Mouse (Mus musculus) embryonic fibroblast, embryonic 13.5 days (primary cell): ENCODE data around the gene Ugt1a5. TPM values are rescaled to one million over a fixed set of nuclear protein-coding genes. Genes with fewer than 3 reads are reported as not detected.
"Not testable (repeated sequence)": the region's sequence is repeated elsewhere in the genome, so short reads cannot be mapped to it uniquely, and the experiment has no call there.

Experiments used
- H3K27ac ChIP-seq: 2 replicates; pipeline ENCODE4 v1.5.1; 2012; ENCODE audit warnings: low read length, control low read depth, inconsistent platforms; ENCODE audit not compliant: insufficient read depth
- H3K4me1 ChIP-seq: 2 replicates; pipeline ENCODE4 v1.6.1; 2011; ENCODE audit warnings: low read length; ENCODE audit not compliant: control insufficient read depth, insufficient read depth
- H3K4me3 ChIP-seq: 2 replicates; pipeline ENCODE4 v1.5.1; 2011; ENCODE audit warnings: mild to moderate bottlenecking, control low read depth, low read length; ENCODE audit not compliant: insufficient read depth
- CTCF ChIP-seq: IDR thresholded peaks from 2 replicates; pipeline ENCODE4 v1.5.1; 2011; ENCODE audit warnings: mild to moderate bottlenecking, control low read depth, low read length, moderate library complexity, borderline replicate concordance; ENCODE audit not compliant: insufficient read depth
- POLR2A ChIP-seq: IDR thresholded peaks from 2 replicates; pipeline ENCODE4 v1.6.1; 2011; ENCODE audit warnings: low read depth, mild to moderate bottlenecking, control low read depth, low read length, moderate library complexity
- polyA plus RNA-seq: library from polyadenylated mRNA; stranded (reverse); fragments of >200 nt; gene quantifications from 2 replicates; pipeline ENCODE4 v1.2.4, GENCODE M21; 2011; ENCODE audit warnings: low read depth; ENCODE audit not compliant: missing spikeins, insufficient read length

The Ugt1a5 gene
- polyA plus RNA-seq, 1 experiment = 0.39 TPM

DNA sequence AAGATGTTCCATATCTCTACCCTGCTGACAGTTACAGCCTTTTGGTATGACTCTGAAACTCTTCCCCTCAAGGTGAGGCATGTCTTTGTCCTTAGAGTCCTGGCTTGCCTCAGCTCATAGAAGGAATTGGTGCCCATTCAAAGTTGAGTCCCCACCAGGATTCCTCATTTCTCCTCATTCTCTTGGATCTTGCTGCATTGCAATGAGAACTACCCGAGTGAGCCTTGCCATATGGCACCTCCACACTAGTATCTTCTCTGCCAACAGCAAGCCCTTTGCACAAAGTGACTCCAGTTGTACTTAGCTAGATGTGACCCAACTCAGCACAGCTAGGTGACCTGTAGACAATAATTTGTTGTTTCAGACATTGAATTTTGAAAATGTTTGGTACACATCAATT lies 57.8 kb downstream of the Ugt1a5 start:
- H3K4me3 ChIP-seq = no peak overlapping the region
- TF ChIP-seq POLR2A (no peak), CTCF (no peak)
- H3K4me1 ChIP-seq = no peaks in the 10 kb centered on the region
- no peak overlapping the region for H3K27ac ChIP-seq

DNA sequence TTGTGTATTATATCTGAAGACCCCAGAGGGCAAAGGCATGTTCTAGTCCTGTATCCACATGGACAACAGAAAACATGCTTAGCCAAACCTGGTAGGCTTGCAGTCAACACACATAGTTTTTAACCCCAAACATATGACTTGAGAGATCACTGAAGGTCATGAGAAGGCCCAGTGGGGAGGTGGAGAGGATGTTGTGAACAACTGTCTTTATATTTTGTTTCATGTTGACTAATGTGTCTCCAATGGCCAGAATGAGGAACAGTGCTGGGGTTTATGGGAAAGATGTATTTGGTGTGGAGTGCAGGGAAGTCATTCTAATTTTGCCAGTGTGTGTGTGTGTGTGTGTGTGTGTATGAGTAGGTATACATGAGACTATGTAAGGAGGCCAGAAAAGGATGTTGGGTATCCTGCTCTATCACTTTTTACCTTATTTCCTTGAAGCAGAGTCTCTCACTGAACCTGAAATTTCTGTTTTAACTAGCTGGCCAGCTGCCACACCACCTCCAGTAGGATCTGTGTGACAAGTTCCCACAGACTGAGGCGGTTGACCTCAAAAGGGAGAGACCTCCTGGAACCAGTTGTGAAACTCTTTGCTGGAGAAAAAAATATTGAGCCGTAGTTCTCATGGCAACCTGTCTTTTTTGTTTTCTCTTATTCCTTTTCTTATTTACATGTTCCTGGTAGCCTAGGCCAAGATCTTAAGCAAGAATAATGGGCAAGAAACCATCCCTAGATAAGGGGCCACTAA lies 58.4 kb downstream of the Ugt1a5 start:
- TF ChIP-seq POLR2A (no peak), CTCF (no peak)
- no peaks in the 10 kb centered on the region for H3K4me1 ChIP-seq
- no peak overlapping the region for H3K4me3 ChIP-seq
- no peak overlapping the region for H3K27ac ChIP-seq

DNA sequence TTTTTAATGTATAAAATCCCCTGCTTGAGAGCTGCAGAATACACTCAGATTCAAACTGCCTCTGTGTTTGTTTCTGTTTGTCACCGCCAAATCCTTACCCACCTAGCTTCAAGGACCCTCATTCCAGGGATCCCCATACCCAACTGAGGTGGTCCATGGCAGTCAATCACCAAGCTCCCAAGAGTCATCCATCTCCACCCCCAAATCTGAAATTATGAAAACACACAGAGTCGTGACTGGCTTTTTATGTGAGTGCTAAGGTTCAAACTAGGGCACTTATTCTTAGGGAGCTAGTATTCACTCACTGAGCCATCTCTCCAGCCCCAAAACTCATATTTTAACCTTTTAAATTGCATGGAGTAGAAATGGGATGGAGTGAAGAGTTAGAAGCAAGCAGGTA lies 59.5 kb downstream of the Ugt1a5 start:
- H3K27ac ChIP-seq, H3K4me3 ChIP-seq, H3K4me1 ChIP-seq: not testable (repeated sequence)

DNA sequence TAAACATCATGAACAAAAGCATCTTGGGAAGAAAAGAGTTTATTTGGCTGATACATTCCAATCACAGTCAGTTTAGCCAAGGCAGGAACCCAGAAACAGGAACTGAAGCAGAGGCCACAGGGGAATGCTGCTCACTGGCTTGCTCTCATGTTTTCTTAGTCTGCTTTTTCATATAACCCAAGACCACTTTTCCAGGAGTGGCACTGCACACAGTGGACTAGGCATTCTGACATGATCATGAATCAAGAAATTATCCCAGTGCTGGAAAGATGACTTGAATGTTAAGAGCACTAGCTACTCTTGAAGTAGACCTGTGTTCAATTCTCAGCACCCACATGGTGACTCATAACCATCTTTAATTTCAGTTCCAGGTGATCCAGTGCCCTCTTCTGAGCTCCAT lies 59.9 kb downstream of the Ugt1a5 start:
- Histone ChIP-seq H3K27ac (no peak overlapping the region), H3K4me3 (no peak overlapping the region), H3K4me1 (no peaks in the 10 kb centered on the region)
- TF ChIP-seq POLR2A (no peak), CTCF (no peak)

DNA sequence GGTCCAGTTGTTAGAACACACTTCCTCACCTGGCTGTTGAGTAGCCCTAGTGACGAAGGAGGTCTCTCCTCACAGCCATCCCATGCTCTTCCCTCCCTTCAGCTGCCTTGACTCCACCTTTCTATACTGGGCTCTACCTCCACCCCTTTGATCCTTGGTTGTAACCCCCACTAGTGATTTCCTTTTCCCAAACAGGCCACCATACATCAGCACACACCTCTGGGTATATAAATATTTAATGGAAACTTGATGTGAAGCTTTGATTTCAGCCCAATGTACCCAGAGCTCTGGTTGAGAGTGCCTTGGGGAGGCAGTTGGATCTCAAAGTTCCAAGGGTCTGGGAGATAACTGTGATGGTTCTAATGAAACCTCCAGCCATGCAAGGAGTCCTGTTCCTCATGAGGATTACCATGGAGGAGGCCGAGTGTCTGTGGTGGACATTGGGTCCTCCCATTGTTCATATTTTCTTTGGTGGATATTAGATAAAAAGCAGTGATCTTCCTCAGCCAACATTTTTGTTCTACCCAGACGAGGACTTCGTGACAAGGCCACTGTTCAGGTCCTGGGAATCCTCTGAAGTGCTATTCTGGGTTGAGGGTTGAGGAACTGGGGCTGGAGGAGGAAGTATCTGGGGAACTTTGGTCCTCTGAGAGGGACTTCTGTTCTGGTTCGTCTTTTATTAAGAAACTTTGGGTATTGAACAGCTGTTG lies 61.0 kb downstream of the Ugt1a5 start, which contains the start of gene Mroh2a:
TSS of gene Mroh2a (plus strand) at position 317 of the 710 bp plus-strand sequence.
- Histone ChIP-seq H3K4me3 (no peak within 1 kb of the TSS), H3K4me1 (no peaks in the 10 kb centered on the region), H3K27ac (no peak within 1 kb of the TSS)
- TF ChIP-seq POLR2A (no peak), CTCF (no peak)

DNA sequence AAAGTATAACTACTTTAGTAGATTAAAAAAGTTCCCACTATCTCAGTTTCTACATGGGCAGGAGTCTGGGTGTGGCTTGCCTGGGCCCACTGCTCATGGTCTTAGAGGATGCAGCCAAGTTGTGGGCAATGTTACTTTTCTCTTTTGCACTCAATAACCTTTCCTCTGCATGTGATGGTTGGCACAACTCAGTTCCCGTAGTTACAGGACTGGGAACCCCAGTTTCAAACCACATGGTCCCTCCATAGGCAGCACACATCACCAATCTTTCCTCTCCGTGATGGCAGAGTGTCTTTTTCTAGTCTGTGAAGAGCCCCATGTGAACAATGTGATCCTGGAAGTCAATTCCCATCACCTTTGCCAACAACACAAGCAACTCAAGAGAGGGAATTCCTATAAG lies 61.7 kb downstream of the Ugt1a5 start:
- H3K4me1 ChIP-seq = no peaks in the 10 kb centered on the region
- H3K4me3 ChIP-seq = no peak overlapping the region
- H3K27ac ChIP-seq = no peak overlapping the region
- TF ChIP-seq CTCF (no peak), POLR2A (no peak)

DNA sequence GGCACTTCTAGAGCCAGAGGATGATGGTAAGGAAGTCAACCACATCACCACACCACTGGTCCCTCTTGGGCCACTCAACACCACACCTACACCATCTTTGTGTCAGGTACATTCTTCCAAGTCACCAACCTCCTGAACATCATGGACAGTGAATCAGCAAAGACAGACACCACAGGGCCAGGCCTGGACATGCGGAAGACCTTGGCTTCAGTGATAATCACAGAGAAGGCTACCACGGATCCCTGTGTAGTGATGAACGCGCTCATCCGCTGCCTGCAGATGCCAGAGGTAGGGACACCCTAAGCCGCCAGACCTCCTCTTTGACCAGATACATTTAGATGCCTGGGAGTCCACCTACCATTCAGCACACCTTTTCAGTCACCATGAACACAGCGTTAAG lies 62.3 kb downstream of the Ugt1a5 start:
- no peak for TF ChIP-seq CTCF
- Histone ChIP-seq H3K27ac (no peak overlapping the region), H3K4me1 (no peaks in the 10 kb centered on the region), H3K4me3 (no peak overlapping the region)

DNA sequence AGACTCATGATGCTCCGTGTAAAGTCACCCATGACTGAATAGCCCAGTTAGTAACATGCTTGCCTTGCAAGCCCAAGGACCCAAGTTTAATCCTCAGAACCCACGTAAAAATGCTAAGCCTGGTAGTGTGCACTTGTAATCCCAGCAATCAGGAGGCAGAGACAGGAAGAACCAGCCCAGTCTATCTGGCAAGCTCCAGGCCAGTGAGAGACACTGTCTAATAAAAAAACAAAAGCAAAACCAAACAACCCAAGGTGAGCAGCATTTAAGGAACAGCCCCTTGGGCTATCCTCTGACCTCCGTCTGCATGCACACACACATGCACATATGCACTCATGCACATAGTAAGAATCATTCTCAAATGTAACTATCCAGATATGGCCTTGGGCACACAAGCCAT lies 63.8 kb downstream of the Ugt1a5 start:
- H3K4me1 ChIP-seq = no peaks in the 10 kb centered on the region
- TF ChIP-seq POLR2A (no peak), CTCF (no peak)
- H3K27ac ChIP-seq = no peak overlapping the region
- no peak overlapping the region for H3K4me3 ChIP-seq

DNA sequence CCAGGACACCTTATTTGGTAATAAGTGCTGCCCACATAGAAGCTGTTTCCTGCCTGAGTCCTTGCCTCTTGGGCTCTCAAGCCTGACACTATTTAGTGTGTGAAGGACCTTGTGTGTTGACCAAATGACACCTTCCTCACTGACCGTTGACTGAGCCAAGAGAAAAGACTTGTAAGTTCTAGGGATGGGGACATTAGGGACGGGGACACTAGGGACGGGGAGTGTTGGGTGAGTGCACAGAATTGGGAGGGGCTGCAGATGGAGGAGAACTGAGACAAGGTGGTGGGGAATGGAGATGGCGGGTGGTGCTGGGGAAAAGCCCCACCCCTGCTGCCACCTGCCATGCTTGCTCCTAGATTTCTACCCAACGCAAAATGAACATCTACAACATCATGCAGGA lies 64.2 kb downstream of the Ugt1a5 start:
- H3K4me1 ChIP-seq = no peaks in the 10 kb centered on the region
- H3K4me3 ChIP-seq = no peak overlapping the region
- H3K27ac ChIP-seq = no peak overlapping the region
- no peak for TF ChIP-seq POLR2A
- no peak for TF ChIP-seq CTCF

DNA sequence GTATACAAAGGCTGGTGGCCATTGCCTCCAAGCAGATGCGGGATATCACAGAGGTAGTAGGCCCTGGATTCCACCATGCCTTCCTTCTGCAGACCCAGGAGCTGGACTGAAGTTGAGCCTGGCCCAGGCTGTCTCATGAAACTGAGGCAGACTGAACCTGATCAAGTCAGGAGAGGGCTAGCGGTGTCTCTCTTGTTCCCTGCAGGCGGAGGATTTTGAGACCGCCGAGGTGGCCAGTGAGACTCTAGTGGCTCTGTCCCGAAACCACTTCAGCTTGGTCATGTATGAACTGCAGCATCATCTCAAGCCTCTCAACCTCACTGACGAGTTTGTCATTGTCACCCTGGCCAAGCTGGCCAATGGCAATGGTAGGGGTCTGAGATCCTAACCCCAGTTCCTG lies 64.6 kb downstream of the Ugt1a5 start:
- Histone ChIP-seq H3K27ac (no peak overlapping the region), H3K4me3 (no peak overlapping the region), H3K4me1 (no peaks in the 10 kb centered on the region)
- no peak for TF ChIP-seq CTCF
- TF ChIP-seq POLR2A = no peak
